In genomic region chr3:88191820-88192616, GRCm38 (mm10) we compare ENCODE assay signal across 8 mouse cellular contexts. TPM values are rescaled to one million over a fixed set of nuclear protein-coding genes. Genes with fewer than 3 reads are reported as not detected.
DNase-seq lines count a peak whose midpoint lies in the region; ATAC-seq and TF ChIP-seq lines count a peak whose summit lies in the region.
"Had no signal": no experiment of that assay in that cellular context is flagged by ENCODE, and none has a peak within 500 bp of the region (broad histone marks: within the 10 kb centered on the region; RNA-seq: fewer than 3 reads in every experiment).

No protein-coding gene starts in this region.

- 33% methylated on average over 9 of the region's 9 CpGs for WGBS in kidney, embryonic 16.5 days
- WGBS in midbrain, postnatal 0 days: 31% methylated on average over 9 of the region's 9 CpGs

- H3K9ac ChIP-seq in kidney, embryonic 16.5 days (replicated peaks; ENCODE audit: low read length): no peak overlapping the region
- H3K9ac ChIP-seq in midbrain, postnatal 0 days (replicated peaks; ENCODE audit: low read length, poor library complexity, severe bottlenecking): no peak overlapping the region

- H3K27me3 ChIP-seq in kidney, embryonic 16.5 days (ENCODE audit: insufficient read depth, low read length): peaks cover 42% of the 10 kb centered on the region
- H3K27me3 ChIP-seq in midbrain, postnatal 0 days (ENCODE audit: insufficient read depth, low read length): peaks cover 16% of the 10 kb centered on the region

- DNase-seq in right cerebral cortex, adult 2 months (ENCODE audit: low spot score in 2 of 2): peak; percentile 73
- DNase-seq in right cerebral cortex, postnatal 25 days: no peak
- peak; percentile 65 for DNase-seq in embryo, embryonic 9.5 days (ENCODE audit: extremely low spot score)
- peak; percentile 89 for DNase-seq in midbrain, postnatal 0 days (ENCODE audit: low spot score)
- no peak for DNase-seq in urinary bladder, postnatal 4 days (ENCODE audit: low spot score in 2 of 2)

- TF ChIP-seq CTCF in midbrain, postnatal 0 days (IDR thresholded peaks at IDR 0.05): peak; percentile 90

- no peak overlapping the region for H3K4me3 ChIP-seq in kidney, embryonic 16.5 days (ENCODE audit: low read length)
- H3K4me3 ChIP-seq in midbrain, postnatal 0 days (ENCODE audit: low read depth, low read length): no peak overlapping the region

- H3K9me3 ChIP-seq in kidney, embryonic 16.5 days (ENCODE audit: low read length): no peaks in the 10 kb centered on the region
- H3K9me3 ChIP-seq in midbrain, postnatal 0 days (ENCODE audit: low read length): no peaks in the 10 kb centered on the region

- H3K4me1 ChIP-seq in kidney, embryonic 16.5 days (ENCODE audit: insufficient read depth, low read length): no peaks in the 10 kb centered on the region
- H3K4me1 ChIP-seq in midbrain, postnatal 0 days (ENCODE audit: insufficient read depth, low read length): no peaks in the 10 kb centered on the region

- no peaks in the 10 kb centered on the region for H3K36me3 ChIP-seq in kidney, embryonic 16.5 days (ENCODE audit: insufficient read depth, low read length)
- H3K36me3 ChIP-seq in midbrain, postnatal 0 days (ENCODE audit: insufficient read depth, low read length): no peaks in the 10 kb centered on the region

- ATAC-seq in activated CD4-positive, CD25-positive, alpha-beta regulatory T cell, adult 4 months: peak; percentile 43
- peak; percentile 46; the same call in 1 of the 2 replicates for ATAC-seq in kidney, embryonic 16.5 days (ENCODE audit: low FRiP score, low TSS enrichment)
- peak; percentile 47; the same call in 1 of the 2 replicates for ATAC-seq in midbrain, postnatal 0 days (ENCODE audit: low FRiP score)

- no peak overlapping the region for H3K4me2 ChIP-seq in kidney, embryonic 16.5 days (replicated peaks; ENCODE audit: low read depth, low read length)
- H3K4me2 ChIP-seq in midbrain, postnatal 0 days (ENCODE audit: low read depth, low read length, poor library complexity, severe bottlenecking): no peak overlapping the region

- H3K27ac ChIP-seq in kidney, embryonic 16.5 days (ENCODE audit: low read length): no peak overlapping the region
- no peak overlapping the region for H3K27ac ChIP-seq in midbrain, postnatal 0 days (ENCODE audit: low read depth, low read length)
- H3K27ac ChIP-seq: macrophage had no signal

RNA-seq across cellular contexts. Expression of gene Mef2d, which starts 49.8 kb away (rescaled TPM):
- 10 to 100 TPM; 24.3 to 24.5 TPM for polyA plus RNA-seq in activated CD4-positive, CD25-positive, alpha-beta regulatory T cell, adult 4 months (2017; shearing (Covaris generic))
- 16.9 and 20.2 TPM in 2 replicates for polyA plus RNA-seq in kidney, embryonic 16.5 days (2015; fragmentation: Nextera tagmentation; extraction: Ambion mirVana)
- 45.5 and 59.6 TPM in 2 replicates for total RNA-seq in midbrain, postnatal 0 days (2014; rRNA removed)
- 21.5 and 26.1 TPM in 2 replicates for polyA plus RNA-seq in midbrain, postnatal 0 days (2015; fragmentation: Nextera tagmentation; extraction: Ambion mirVana)

Comparison
In these comparisons a context has a peak if more than half of its experiments do, and no peak if none do; other contexts are left out.
1. DNase-seq: peak in right cerebral cortex, adult 2 months (2 of 2), embryo, embryonic 9.5 days (single experiment) and midbrain, postnatal 0 days (single experiment); none in right cerebral cortex, postnatal 25 days (single experiment) and urinary bladder, postnatal 4 days (0 of 2).
2. Peak in every context shown above with its lines, with median percentiles within 50 percentile points of each other: ATAC-seq.